Mouse (Mus musculus) naive thymus-derived CD4-positive, alpha-beta T cell, adult 2 months (primary cell): ENCODE data around the gene Tgfbrap1.
"Not testable (repeated sequence)": the region's sequence is repeated elsewhere in the genome, so short reads cannot be mapped to it uniquely, and the experiment has no call there.

ENCODE experiments used
- DNase-seq: peaks from one replicate; pipeline ENCODE4 v3.0.0-alpha.2; 2011; ENCODE audit warnings: low read depth

The Tgfbrap1 gene

DNA sequence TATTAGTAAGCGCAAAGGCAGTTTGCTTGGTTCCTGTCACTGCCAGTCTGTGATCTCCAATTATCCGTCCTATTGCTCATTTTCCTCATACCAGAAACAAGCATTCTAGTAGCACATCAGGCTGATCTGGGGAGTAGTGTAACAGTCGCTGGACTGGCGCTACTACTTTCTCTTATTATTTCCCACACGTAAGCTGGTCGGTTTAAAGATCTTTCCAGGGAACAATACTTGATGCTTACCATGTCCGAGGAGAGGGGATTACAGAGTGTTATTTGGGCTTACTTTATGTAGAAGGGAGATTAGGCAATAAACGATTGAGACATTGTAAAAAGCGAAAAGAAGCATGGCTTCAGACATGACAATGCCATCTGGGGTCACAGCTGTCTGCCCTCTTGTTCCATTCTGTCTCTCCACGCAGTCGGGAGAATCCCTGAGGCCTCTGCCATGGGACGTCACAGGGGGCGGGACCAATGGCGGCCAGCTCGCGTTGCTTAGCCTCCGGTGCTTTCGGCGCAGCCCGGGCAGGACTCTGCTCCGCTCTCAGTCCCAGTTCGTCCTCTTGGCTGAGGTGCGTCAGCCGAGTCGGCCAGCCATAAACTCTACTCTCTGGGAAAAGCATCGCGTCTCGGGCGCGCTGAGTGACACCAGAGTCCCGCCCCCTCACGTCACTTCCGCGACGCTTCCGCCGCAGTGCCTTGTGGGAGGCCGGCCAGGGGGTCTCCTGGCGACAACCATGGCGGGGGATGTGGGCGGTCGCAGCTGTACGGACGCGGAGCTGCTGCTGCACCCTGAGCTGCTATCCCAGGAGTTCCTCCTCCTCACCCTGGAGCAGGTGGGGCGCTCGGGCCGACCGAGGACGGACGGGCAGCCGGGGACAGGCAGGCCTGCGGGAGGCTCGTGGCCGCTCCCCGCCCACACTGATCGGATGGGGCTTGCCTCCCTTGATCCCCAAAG, at the start of gene Tgfbrap1, which contains the start of gene AI597479:
TSS of gene Tgfbrap1 (minus strand) at position 607 of the 954 bp plus-strand sequence.
TSS of gene AI597479 (plus strand) at position 680 of the 954 bp plus-strand sequence.
- peak; percentile 94 for DNase-seq

DNA sequence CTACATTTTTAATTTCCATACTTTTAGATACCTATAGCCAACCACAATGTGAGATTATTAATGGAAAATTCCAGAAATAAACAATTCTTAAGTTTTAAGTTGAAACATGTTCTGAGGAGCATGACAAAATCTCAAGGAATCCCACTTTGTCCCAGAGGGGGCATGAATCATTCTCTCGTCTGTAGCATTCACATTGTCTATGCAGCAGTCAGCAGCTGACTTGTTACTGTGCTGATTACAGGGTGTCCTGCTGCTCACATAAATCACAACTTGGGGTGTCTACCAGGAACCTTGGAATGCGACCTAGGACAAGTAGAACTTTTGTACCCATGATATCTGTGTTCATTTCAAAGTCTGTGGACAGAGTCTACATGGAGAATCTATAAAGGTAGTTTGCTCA, 49.0 kb upstream of the Tgfbrap1 start:
- DNase-seq = no peak

DNA sequence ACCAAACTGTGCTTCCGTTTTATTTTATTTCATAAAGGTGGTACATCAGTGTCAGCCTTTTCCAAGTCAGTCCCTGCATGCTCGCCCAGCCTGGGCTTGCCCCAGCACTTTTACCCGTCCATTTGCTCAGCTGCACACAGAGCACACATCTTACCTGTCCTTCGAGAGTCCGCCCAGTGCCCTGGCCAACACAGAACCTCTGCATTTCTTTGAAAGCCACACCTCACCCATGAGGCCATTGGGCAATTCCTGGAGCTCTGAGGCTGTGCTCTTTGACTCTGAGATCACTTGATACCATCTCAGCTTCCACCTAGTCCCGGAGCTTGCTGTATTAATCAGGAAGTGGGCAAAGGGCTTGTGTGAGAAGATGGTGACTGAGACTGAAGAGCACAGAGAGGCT, 47.0 kb upstream of the Tgfbrap1 start:
- no peak for DNase-seq

DNA sequence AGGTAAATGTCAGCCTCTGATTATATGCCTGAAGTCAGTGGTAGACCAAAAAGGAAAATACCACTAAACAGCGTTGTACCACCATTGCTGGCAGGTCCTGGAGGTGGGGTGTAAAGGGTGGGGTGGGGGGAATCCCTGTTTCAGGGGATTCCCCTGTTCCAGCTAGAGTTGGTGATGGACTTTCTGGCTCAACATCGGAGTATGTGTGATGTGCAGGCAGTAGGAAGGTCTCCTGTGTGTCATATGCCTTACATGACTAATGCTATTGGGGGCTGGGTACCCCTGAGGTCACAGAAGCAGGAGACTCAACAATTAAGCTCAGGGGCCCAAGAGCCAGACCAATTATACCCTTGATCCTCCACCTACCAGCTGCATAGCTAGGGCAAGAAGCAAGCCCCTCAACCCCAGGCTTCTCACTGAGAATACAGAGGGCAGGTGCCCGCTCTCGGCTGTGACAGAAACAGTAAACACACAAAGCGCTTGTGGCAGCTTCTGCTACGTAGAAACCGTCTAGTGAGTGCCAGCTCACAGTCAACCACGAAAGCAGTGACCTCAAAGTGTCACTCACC, 46.0 kb upstream of the Tgfbrap1 start:
- DNase-seq = no peak

DNA sequence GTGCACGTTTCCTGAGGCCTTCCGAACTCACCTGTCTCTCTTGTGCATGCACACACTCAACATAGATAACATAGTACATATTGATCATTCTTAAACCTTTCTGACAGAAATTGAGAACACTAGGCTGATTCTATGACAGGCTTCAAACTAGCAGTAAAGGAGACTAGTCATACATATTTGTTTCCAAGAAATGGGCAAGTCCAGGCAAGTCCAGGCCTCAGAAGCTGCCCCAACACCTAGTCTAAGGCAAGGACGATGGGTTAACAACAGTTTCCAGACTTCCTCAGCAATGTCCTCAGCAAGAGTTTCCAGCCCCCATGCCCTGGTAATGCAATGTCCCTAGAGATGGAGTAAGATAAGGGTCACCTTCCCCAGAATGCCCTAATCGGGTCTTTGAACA, 45.4 kb upstream of the Tgfbrap1 start:
- DNase-seq = no peak

DNA sequence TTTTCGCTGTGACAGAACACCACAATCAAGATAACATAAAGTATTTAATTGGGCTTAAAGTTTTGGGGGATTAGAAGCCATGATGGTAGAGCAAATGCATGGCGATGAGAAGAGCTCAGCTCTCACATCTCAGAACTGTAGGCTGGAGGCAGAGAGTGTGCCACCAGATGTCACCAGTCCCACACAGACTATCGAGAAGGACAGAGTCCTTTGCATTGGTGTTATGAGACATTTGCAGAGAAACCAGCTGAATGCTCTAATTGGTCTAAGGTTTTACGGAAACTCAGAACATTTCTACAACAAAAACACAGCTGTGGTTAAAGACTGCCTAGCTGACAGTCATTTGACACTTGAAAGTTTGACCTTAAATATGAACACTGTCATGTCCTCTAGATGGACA, 44.8 kb upstream of the Tgfbrap1 start:
- no peak for DNase-seq

DNA sequence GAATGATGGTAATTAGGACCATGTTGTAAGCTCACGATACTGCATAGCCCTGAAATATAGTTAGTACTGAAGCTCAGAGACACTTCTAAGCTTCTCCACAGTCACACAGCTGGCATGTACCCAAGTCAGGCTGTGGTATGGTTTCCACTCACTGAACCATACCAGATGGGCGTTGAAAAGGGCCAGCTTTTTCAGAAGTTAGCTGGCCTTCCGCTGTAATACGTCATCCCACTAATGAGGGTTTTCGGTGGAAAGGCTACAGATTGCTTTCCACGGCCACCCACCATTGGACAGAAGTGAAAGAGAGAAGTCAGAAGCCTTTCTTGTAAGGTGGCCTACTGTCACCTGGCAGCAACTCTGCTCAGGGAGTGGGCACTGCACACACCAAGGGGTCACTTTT, 44.4 kb upstream of the Tgfbrap1 start:
- no peak for DNase-seq

DNA sequence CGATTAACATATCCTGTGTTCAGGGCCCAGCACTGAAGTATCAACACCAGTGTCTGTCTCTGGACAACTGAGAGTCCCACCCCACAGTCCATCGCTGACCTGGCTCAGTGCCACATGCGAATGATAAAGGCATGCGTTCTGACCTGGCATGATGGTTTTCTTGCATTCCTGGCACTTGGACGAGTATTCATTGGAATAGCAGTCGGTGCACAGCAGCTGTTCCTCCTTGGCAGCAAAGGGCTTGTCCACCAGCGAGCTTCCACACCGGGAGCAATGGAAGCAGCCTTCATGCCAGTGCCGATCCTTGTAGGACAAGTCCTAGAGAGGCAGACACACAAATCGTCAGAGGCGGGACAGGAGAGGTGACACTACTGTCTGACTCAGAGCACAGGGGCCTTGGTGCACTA, 43.1 kb upstream of the Tgfbrap1 start:
- no peak for DNase-seq

DNA sequence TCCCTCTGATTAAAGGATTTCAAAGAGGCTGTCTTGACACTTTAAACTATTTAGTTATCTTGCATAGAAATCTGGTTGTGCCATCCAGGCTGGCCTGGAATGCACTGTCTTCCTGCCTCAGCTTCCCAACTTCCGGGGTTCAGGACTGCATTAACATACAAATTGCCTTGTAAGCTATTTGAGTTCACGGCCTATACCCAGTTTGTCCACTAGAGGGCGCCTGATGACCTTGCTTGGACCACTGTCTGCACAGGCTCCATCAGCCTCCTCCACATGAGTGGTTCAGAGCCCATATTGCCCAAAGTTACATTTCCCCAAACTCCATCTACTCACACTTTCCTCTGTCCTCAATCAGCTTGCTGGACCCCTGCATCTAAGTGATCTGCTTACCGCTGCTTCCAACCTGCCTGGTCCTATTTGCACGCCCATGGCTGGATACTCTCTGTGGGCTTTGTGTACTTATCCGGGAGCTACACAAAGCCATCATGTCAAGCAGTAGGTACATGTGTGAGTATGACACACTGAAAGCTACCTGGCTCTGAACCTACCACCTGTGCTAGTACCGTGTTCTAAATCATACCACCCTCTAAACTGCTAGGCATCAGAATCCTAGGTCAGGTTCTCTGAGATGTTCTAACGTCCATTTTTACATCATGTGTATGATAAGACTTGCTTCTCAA, 41.3 kb upstream of the Tgfbrap1 start:
- peak; percentile 90 for DNase-seq

DNA sequence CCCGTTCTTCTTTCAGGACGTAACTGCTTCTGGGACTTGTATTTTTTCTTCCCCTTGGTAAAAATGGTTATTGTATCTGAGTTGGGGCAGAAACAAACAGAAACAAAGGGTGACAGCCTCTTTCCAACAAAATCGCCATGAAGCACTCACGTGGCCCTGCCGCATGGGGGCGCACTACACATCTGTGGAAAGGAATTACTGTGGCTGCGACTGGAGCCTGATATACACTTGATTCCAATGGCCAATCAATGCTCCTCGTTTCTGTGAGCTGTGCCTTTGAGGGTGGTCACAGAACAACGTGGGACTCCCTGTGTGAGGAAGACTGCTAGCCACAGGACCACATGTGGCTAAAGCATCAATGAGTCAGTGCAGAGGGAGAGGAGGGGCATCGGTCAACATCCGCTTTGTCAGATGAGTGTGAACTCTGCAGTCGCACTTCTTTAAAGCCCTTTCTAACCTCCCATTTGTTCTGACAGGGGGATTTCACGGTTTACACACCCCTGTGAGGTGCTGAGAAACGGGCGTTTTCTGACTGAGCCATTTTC, 39.9 kb upstream of the Tgfbrap1 start:
- no peak for DNase-seq

DNA sequence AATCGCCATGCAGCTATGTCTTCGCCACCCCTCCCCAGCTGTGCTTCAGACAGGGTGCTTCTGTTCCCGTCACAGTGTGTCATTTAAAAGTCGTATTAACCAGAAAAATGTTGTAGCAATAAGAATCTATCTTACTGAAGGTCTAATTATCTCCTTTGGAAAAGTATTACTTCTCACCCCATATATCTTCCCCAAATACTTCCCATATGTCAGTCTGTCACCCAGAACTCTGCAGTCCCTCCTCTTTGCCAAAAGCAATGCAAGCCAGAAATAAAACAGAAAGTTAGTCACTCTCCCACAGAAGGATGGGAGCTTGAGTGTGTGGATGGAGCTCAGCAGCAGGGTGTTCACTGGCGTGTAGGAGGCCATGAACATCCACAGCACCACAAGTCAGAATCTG, 38.9 kb upstream of the Tgfbrap1 start:
- no peak for DNase-seq

DNA sequence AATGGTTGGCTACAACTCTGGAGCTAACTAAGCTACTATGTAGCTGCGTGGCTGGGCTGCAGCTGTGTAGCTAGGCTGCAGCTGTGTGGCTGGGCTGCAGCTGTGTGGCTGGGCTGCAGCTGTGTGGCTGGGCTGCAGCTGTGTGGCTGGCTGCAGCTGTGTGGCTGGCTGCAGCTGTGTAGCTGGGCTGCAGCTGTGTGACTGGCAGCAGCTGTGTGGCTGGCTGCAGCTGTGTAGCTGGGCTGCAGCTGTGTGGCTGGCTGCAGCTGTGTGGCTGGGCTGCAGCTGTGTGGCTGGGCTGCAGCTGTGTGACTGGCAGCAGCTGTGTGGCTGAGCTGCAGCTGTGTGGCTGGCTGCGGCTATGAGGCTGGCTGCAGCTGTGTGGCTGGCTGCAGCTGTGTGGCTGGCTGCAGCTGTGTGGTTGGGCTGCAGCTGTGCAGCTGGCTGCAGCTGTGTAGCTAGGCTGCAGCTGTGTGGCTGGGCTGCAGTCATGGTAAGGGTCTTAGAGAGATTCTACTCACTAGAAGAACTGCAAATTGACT, 38.1 kb upstream of the Tgfbrap1 start:
- not testable (repeated sequence) for DNase-seq

DNA sequence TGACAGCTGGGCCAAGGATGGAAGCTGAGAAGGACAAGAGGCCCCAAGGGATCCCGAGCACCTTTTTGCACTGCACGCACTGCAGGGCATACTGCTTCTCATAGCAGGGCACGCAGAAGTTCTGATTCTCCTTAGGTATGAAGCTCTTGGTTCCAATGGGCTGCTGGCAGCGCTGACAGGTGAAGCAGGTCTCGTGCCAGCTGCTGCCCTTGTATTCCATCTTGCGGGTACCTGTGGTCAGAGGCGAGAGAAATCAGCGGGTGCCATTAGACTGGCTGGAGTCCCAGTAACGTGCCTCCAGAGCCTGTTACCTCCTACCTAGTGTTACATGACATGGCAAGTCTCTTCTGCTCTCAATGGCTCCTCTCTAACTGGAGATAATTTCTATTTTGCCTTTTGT, 33.2 kb upstream of the Tgfbrap1 start:
- DNase-seq = no peak

DNA sequence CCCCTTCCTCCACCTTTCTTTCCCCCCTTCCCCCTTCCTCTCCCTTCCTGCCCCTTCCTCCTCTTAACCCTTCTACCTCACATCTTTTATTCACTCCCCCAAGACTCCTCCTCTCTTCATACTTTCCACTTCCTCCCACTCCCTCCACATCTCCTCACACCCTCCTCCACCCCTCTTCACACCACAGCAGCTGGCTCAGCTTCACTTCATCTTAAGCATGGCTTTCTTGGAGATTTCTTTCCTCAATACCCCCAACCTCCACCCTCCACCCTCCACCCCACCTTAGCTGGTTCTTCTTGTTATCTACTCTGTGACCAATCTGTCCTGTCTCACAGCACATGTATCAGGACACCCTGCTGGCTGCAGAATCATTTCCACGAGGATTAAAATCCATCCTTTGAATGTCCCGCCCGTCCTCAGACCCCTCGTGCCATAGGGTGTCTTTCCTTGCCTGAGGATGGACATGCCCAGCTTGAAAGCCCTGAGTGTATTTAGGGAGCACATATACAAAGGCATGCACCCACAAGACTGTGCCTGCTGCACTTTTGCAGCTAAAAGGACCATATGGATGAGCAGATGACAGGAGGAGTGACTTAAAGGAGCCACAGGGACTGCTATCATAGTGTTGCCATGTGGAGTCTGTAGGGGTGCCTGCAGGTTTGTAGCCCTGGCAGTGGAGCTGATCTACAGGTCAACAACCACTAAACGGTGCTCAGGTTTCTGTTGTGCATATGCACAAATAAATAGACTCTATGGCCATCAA, 32.0 kb upstream of the Tgfbrap1 start:
- DNase-seq = no peak

DNA sequence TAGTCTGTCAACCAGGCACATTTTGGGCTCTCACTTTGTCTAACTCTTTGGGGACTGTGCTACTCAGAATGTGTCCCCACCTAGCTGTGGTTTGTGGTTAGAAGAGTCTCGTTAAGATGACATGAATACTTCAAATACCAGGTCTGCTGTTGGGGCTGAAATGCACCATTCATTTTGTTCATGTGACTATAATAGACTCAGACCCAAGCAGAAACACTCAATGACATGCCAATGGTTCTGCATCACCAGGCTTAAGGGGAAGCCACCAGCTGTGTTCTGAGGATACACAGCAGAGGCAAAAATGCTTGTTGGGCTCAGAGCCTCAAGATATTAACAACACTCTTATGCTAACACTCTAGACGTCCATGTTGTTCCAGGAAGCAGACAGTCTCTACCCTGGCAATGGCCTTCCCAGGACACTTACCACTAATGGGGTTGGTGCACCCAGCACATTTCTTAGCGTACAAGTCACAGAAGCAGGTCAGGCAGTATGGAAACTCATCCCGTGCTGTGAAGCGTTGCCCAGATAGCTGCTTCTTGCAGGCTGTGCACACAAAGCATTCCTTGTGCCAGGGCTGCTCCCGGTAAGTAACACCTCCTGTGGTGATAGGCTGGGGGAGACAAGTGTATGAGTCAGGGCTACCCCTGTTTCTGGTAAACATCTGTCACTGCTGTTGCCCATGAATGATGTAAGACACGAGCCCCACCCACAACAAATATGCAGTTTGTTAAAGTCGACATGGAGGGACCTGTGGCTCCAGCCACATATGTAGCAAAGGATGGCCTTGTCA, 29.6 kb upstream of the Tgfbrap1 start:
- no peak for DNase-seq

DNA sequence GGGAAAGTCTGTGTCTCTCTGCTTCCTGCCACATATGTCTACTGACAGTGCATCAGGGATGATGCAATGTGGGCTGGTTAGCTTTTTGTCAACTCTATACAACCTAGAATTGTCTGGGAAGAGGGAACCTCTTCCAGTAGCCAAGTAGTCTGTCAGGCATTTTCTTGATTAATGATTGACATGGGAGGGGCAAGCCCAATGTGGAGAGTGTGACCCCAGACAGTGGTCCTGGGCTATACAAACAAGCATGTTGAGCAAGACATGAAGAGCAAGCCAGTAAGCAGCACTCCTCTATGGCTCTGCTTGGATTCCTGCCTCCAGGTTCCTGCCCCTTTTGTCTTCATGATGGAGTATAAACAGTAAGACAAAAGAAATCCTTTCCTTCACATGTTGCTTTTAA, 28.8 kb upstream of the Tgfbrap1 start:
- no peak for DNase-seq

DNA sequence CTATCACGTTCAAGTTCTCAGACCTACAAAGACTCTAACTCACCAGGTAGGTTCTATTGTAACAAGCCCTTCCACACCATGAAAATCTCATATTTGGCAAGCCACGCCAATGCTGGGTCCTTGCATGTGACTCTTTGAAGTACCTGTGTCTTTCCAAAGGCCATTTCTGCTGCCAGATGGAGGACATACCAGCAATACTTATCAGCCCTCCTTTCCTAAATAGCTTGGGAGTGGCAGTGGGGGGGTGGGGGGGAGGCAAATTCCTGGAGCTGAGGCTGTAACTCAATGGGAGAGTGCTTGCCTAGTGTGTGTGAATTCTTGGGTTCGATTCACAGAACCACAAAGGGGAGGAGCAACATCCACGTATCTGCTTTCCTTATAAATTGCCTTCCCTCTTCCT, 26.3 kb upstream of the Tgfbrap1 start:
- DNase-seq = no peak

DNA sequence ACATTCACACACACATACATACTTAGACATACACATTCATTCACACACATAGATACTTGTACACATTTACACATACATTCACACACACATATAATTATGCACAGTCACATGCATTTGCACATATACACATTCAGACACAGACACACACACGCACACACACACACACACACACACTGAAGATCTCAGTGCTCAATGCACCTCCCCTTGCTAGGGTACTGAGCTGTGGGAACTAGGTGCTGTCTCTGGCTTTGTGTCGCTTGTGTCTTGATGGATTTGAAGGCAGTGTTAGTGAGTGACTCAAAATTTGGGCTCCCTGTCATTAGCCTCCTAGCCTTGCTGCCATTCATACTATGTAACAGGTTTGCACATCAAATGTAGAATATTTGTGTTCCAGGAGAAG, 24.2 kb upstream of the Tgfbrap1 start:
- no peak for DNase-seq

DNA sequence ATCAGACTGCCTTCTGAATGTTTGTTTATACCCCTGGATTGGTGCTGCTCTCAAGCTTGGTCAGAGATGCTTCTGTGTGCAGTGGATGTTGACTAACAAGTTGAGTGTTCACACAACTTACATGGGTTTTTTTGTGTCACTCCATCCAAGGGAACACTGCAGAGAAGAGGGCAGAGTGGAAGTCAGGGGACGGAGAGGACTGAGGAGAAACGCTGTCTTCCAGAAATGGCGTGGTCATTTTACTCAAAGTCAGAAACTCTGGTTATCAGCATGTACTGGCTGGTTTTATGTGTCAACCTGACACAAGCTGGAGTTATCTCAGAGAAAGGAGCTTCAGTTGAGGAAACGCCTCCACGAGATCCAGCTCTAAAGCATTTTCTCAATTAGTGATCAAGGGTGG, 22.5 kb upstream of the Tgfbrap1 start:
- no peak for DNase-seq

DNA sequence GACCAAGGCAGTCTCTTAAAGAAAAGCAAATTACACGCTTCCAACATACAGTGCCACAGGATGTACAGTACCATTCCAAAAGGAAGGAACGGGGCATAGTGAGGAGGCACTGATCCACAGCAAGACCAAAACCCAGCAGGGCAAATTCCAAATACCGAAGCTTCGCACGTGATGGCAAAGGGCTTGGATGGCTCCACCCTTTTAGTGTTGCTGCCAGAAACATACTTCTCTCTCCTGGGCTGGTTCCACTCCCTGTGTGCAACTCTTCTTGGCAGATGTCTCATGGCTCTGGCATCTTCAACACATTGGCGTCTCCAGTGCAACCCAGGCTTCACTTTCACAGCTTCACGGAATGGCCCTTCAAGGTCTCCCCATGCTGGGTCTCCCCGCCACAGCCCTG, 19.0 kb upstream of the Tgfbrap1 start:
- DNase-seq = no peak

DNA sequence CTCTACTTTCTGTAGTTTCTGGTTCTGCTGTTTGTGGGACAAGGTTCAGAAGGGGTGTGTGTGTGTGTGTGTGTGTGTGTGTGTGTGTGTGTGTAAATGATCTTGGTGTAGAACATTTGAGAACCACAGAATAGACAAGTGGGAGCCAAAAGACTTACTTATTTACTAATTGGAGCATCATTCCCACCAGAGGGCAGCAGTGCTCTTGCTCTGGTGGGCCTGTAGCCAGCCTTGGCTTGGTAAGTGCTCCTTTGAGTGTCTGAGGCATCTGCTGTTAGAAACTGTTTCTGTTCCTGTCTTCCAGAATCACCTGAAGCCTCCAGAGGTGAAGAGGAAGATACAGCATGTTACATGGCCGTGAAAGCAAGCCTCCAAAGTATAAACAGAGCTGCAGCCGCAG, 14.4 kb upstream of the Tgfbrap1 start:
- DNase-seq = peak; percentile 56
